ENCODE assay signal across 8 mouse cellular contexts in the genomic region with DNA sequence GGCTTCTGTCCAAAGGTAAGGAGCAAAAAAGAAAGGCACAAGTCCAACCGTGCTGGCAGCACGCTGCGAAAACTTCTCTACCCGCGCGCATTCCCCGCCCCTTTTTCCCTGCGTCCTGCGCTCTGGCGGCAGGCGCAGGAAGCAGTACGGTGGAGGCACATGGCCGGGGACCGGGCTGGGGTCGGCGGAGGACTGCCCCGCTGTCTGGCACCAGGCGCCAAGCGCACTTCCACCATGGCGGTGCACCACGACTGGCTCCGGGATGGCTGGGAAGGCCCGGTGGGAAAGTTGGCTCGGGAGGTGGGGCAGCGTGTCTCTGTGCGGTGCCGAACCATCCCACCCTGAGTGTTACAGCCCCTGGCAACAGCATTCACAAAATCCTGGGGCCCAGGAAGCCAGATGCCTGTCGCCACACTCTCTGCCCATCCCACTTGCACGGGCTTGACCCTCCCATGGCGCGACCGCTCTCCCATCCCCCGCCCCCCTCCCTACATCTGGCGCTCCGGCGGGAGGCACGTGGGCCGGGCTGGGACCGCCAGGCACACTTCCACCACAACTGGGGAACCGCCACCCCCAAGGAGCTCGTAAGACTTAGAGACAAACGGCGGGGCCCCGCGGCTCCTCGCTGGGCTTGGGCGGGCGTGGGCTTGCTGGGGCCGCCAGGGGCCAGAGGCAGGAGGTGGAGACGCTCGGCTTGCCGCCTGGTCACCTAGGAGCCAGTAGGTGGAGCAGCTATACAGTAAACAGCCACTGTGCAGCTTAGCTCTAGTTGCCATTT. TPM values are rescaled to one million over a fixed set of nuclear protein-coding genes. Genes with fewer than 3 reads are reported as not detected.
DNase-seq lines count a peak whose midpoint lies in the region; ATAC-seq and TF ChIP-seq lines count a peak whose summit lies in the region.

No protein-coding gene starts in this region.

- peak; percentile 71 for ATAC-seq in Patski
- peak; percentile 99 for ATAC-seq in frontal cortex, adult (ENCODE audit: low TSS enrichment)
- peak; percentile 98 to 99 for ATAC-seq in hematopoietic stem cell, adult 5-6 weeks (replicated peaks in 1 of 2; ENCODE audit: insufficient read depth in 1 of 2, low FRiP score in 2 of 2, low TSS enrichment in 1 of 2, low read depth in 1 of 2, poor library complexity in 2 of 2, severe bottlenecking in 2 of 2)
- ATAC-seq in lung, embryonic 15.5 days (ENCODE audit: borderline replicate concordance, extremely low read depth, low FRiP score, low TSS enrichment) = peak; percentile 95

- H3K27ac ChIP-seq in lung, embryonic 15.5 days = peak overlapping the region; percentile 80

- TF ChIP-seq CTCF in Patski (IDR thresholded peaks at IDR 0.05) = peak; percentile 23

- DNase-seq in Patski (ENCODE audit: low read depth, low spot score) = no peak
- peak; percentile 55 for DNase-seq in cerebellum, adult 8-10 months
- peak; percentile 37 for DNase-seq in layer of hippocampus, adult 9-11 months
- DNase-seq in ovary, postnatal 10 days (ENCODE audit: low spot score) = peak; percentile 29
- peak; percentile 25 to 37 for DNase-seq in thymus, postnatal 36 days

- H3K36me3 ChIP-seq in lung, embryonic 15.5 days = no peaks in the 10 kb centered on the region

- H3K9me3 ChIP-seq in lung, embryonic 15.5 days = no peaks in the 10 kb centered on the region

- peak overlapping the region; percentile 71 for H3K4me3 ChIP-seq in lung, embryonic 15.5 days

- H3K9ac ChIP-seq in lung, embryonic 15.5 days = peak overlapping the region; percentile 51

- no peaks in the 10 kb centered on the region for H3K27me3 ChIP-seq in Patski
- H3K27me3 ChIP-seq in lung, embryonic 15.5 days = no peaks in the 10 kb centered on the region

- H3K4me1 ChIP-seq in lung, embryonic 15.5 days = no peaks in the 10 kb centered on the region

- POLR2A ChIA-PET in Patski (lab: Charles Lee) = no interaction called here

- in situ Hi-C loops in Patski (cut with MboI; ENCODE audit: low pct_unique_long_range_greater_than_20kb) = no loop called here

- H3K4me2 ChIP-seq in lung, embryonic 15.5 days = peak overlapping the region; percentile 96

- CTCF ChIA-PET in Patski (lab: Charles Lee) = no interaction called here

- 2% methylated on average over 49 of the region's 52 CpGs for WGBS in lung, embryonic 15.5 days

RNA-seq across cellular contexts. Expression of a gene that starts 22.0 kb away (rescaled TPM):
- not detected for polyA plus RNA-seq in Patski (2021)
- not detected in 2 replicates for total RNA-seq in hematopoietic stem cell, adult 5-6 weeks (2017)
- not detected in 2 replicates for polyA plus RNA-seq in lung, embryonic 15.5 days (2015; fragmentation: Nextera tagmentation; extraction: Ambion mirVana)

RNA-seq across cellular contexts. Expression of a gene that starts 28.6 kb away (rescaled TPM):
- not detected for polyA plus RNA-seq in Patski (2021)
- total RNA-seq in hematopoietic stem cell, adult 5-6 weeks (2017) = not detected in 2 replicates
- polyA plus RNA-seq in lung, embryonic 15.5 days (2015; fragmentation: Nextera tagmentation; extraction: Ambion mirVana) = not detected in 2 replicates
